Mouse (Mus musculus): Measurements from ENCODE around the gene Sco1. TPM values are rescaled to one million over a fixed set of nuclear protein-coding genes. Genes with fewer than 3 reads are reported as not detected.
A peak's percentile ranks its signal among the peaks of the same experiment; 100 is the strongest.
"Not testable (repeated sequence)": the region's sequence is repeated elsewhere in the genome, so short reads cannot be mapped to it uniquely, and the experiment has no call there.

The Sco1 gene
- total RNA-seq, 4 experiments from 2014 or later: 20.1 to 26.5 (median 21.6) TPM

GRCm38 (mm10) chr11:67086467-67087164, 34.1 kb downstream of the Sco1 start:
- DNase-seq: no peak

GRCm38 (mm10) chr11:67087225-67087624, 34.8 kb downstream of the Sco1 start:
- no peak for DNase-seq

DNA sequence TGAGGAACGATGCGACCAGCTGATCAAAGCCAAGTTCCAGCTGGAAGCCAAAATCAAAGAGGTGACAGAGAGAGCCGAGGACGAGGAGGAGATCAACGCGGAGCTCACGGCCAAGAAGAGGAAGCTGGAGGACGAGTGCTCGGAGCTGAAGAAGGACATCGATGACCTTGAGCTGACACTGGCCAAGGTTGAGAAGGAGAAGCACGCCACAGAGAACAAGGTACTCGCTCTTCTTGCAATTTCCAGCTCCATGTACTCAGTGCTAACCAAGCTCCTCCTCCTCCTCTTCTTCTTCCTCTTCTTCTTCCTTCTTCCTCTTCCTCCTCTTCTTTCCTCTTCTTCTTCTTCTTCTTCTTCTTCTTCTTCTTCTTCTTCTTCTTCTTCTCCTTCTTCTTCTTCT, 39.9 kb downstream of the Sco1 start:
- DNase-seq: not testable (repeated sequence)

GRCm38 (mm10) chr11:67093201-67093600, 40.7 kb downstream of the Sco1 start:
- DNase-seq: no peak

- no peak for DNase-seq
Observed at GRCm38 (mm10) chr11:67093652-67094051, 41.2 kb downstream of the Sco1 start.

- no peak for DNase-seq
Observed at GRCm38 (mm10) chr11:67094470-67094869, 42.0 kb downstream of the Sco1 start.

GRCm38 (mm10) chr11:67097709-67098108, 45.2 kb downstream of the Sco1 start:
- no peak for DNase-seq

DNA sequence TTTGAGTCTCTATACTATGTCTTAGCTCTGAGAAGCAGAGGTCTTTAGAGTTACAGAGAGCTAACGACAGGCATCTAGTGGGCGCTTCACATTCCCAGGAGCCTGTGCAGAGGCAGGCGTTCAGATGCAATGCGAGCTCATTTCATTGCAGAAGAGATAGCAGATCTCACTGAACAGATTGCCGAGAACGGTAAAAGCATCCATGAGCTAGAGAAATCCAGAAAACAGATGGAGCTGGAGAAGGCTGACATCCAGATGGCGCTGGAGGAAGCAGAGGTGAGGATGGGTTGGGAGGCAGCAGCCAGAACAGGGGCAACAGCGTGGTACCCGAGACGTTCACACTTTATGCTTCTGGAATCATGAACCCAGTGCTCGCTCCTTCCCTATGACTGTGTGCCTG, 46.0 kb downstream of the Sco1 start:
- DNase-seq: no peak

- DNase-seq: no peak
Observed at GRCm38 (mm10) chr11:67099241-67099640, 46.8 kb downstream of the Sco1 start.

- DNase-seq: no peak
Observed at GRCm38 (mm10) chr11:67100169-67100568, 47.7 kb downstream of the Sco1 start.

DNA sequence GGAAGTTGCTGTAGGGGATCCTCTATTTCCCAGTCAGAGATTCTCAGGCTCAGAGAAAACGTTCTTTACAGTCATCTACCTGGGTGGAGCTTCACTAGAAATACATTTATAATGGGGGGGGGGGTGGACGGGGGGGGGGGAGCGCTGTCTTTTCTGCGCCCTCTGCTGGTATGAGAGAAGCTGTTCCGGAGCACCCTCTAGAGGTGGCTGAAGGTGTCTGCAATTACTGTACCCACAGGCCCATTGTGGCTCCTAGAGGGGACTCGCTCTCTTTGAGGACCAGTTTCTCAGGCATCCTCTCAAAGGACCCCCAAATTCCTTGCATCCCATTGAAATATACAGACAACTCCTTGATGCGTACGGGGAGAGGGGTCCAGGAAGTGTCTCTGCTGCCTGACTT, 49.2 kb downstream of the Sco1 start:
- peak; percentile 20 for DNase-seq

GRCm38 (mm10) chr11:67103256-67103655, 50.8 kb downstream of the Sco1 start:
- no peak for DNase-seq

- no peak for DNase-seq
Observed at GRCm38 (mm10) chr11:67104242-67104641, 51.8 kb downstream of the Sco1 start.

GRCm38 (mm10) chr11:67104714-67105113, 52.2 kb downstream of the Sco1 start:
- no peak for DNase-seq

DNA sequence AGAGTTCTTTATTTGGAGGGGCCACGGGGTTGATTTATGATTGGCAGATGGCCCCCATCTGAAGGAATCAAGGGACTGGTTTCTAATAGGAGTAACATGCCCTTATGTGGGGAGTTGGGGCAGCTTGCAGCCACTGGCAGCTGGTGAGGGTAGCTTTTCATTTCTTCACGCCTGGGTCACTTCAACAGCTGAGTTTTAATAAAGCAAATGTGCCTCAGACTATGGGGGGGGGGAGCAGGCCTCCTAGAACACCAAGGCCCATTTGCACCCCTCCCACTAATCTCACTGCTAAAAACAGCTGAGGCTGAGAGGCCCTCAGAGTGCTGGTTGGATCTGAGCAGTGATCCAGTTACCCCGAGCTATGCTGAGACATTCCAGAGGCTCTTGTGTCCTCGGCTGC, 53.2 kb downstream of the Sco1 start:
- no peak for DNase-seq

GRCm38 (mm10) chr11:67106973-67107372, 54.5 kb downstream of the Sco1 start:
- DNase-seq: no peak

GRCm38 (mm10) chr11:67110168-67110948, 57.9 kb downstream of the Sco1 start:
- DNase-seq: peak; percentile 19

DNA sequence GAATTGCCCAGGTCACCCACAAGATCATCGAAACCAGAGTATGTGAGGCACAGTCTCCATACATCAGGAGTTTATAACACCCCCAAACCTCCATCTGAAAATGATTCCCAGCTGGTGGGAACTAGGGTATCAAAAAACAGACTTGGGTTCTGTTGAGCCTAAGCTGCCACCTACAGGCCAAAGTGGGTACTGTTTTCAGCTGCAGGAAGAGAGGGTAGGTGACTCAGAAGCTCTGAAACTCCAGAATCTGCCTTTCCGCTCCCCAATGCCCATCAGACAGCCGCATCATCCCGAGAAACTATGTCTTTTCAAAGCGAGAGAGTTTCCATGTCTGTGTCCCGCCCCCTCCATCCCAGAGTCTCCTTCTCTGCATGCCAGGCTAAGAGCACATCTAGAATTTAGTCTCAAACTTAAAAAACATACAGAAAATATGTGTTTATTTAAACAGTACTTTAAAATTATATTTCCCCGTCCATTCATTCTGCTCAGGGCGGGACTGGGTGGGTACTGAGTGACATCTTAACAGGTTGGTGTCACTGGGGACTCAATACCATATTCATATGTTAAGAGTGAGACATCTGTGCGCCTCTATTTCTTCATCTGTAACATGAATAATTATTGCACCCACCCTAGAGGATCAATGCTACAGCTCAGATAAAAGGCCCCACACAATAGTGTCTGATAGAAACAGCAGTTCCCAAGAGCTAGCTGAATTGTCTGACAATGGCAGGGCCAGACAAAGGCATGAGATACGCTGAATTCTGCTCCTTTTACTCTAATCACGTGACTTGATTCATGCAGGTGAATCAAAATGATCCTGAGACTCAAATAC, 59.8 kb downstream of the Sco1 start:
- DNase-seq: peak; percentile 17

DNA sequence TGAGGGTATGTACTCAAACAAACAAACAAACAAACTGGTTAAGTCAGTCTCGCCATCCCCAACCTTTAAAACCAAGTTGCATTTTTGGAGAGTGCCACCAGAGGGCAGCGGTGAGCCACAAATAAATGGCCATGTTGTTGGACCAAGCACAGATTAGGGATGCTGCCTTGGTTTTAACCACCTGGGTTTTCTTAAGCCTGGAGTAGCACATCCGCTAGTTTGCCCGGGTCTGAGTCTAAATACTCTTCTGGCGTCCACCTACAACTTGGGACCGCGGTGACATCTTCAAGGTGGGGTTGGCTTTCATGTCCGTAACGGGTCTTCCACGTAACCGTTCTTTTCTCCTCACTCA, 60.4 kb downstream of the Sco1 start:
- peak; percentile 26 for DNase-seq

DNA sequence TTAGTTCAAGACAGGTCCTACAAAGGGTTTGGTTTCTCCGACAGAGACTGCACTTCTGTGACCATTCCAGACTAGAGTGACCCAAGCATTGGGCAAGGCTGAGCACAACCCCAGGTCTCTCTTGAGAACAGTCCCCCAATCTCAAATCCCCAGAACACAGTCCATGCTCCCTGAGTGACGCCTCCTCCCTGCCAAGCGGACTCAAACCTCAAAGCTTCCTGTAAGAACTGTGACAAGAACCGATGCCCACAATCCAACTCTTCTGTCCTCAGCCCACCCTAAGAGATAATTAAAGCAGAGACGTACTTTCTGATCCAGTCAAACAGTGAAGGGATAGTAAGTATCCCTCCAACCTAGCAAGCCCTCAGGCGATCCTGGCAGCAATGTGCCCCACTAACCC, 60.9 kb downstream of the Sco1 start:
- DNase-seq: no peak

GRCm38 (mm10) chr11:67114261-67114660, 61.8 kb downstream of the Sco1 start:
- DNase-seq: no peak

- DNase-seq: no peak
Observed at GRCm38 (mm10) chr11:67114901-67115300, 62.4 kb downstream of the Sco1 start.
